Mouse (Mus musculus) intestine, embryonic 14.5 days (tissue): ENCODE data around the gene Tle4. TPM values are rescaled to one million over a fixed set of nuclear protein-coding genes. Genes with fewer than 3 reads are reported as not detected.

Experiments
- ATAC-seq: fragments of 200-750 bp; cut with Nextera tagmentation; replicated peaks from 2 replicates; pipeline ENCODE4 v1.8.0; 2017; ENCODE audit warnings: low read depth, moderate number of reproducible peaks, moderate TSS enrichment, moderate library complexity; ENCODE audit not compliant: low FRiP score, low TSS enrichment
- DNase-seq: peaks from one replicate; pipeline ENCODE4 v3.0.0-alpha.2; 2018; ENCODE audit warnings: low spot score
- H3K27ac ChIP-seq: fragments of 300-500 bp; sonication (generic); 2 replicates; pipeline ENCODE4 v1.5.1; 2014; ENCODE audit warnings: low read depth, mild to moderate bottlenecking, control low read depth
- H3K27me3 ChIP-seq: fragments of 300-500 bp; sonication (generic); replicated peaks from 2 replicates; pipeline ENCODE4 v1.6.1; 2014; ENCODE audit warnings: low read length, control low read depth; ENCODE audit not compliant: control insufficient read depth, insufficient read depth
- H3K36me3 ChIP-seq: fragments of 300-500 bp; sonication (generic); 2 replicates; pipeline ENCODE4 v1.6.1; 2014; ENCODE audit warnings: low read length, control low read depth; ENCODE audit not compliant: control insufficient read depth, insufficient read depth
- H3K4me1 ChIP-seq: fragments of 300-500 bp; sonication (generic); replicated peaks from 2 replicates; pipeline ENCODE4 v1.6.1; 2014; ENCODE audit warnings: low read length, control low read depth, mixed read lengths; ENCODE audit not compliant: control insufficient read depth, insufficient read depth
- H3K4me2 ChIP-seq: fragments of 300-500 bp; sonication (generic); 2 replicates; pipeline ENCODE4 v1.6.1; 2014; ENCODE audit warnings: low read length
- H3K4me3 ChIP-seq: fragments of 300-500 bp; sonication (generic); 2 replicates; pipeline ENCODE4 v1.5.1; 2014; ENCODE audit warnings: low read depth, low read length, control low read depth, mixed read lengths
- H3K9ac ChIP-seq: fragments of 300-500 bp; sonication (generic); 2 replicates; pipeline ENCODE4 v1.6.1; 2014; ENCODE audit warnings: mild to moderate bottlenecking, low read length
- H3K9me3 ChIP-seq: fragments of 300-500 bp; sonication (generic); 2 replicates; pipeline ENCODE4 v1.6.1; 2016; ENCODE audit warnings: low read length, control low read depth; ENCODE audit not compliant: control insufficient read depth
- WGBS: fragments of 180-500 bp; shearing (Covaris S2); extraction: QIAGEN DNeasy Blood & Tissue Kit; methylation state at CpG from one replicate; pipeline ENCODE4 v1.1.7; 2014; 5-methylcytosine and 5-hydroxymethylcytosine counted together
- polyA plus RNA-seq: library from polyadenylated mRNA; unstranded; fragments of >200 nt; fragmentation: Nextera tagmentation; extraction: Ambion mirVana; gene quantifications from 2 replicates; pipeline ENCODE4 v1.2.1, GENCODE M21; 2014

Tle4 gene
- polyA plus RNA-seq, 1 experiment from 2014 or later, result 15.5 TPM

- no peaks in the 10 kb centered on the region for H3K27me3 ChIP-seq
- WGBS, result 32% methylated on average over 4 of the region's 4 CpGs
Measured at GRCm38 (mm10) chr19:14414957-14415356, 182.9 kb downstream of the Tle4 start.

DNA sequence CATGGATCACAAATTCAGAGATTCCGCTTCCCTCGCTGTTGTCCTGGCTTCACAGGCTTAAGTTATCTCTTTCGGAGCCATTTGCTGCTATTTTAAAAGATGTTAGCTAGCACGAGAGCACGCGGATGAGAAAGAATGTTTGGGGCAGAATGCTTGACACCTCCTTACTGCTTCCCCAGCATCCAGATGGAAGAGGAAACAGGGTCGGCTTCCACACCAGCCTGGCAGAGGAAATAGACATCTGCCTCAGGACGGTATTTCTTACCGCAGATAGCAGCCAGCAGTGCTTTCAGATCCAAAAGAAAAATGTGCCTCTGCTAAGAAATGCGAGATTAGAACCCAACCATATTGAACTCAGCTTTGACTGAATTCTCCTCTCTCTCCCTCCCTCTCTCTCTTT is 191.2 kb downstream of the Tle4 start:
- no peak for DNase-seq
- no peak overlapping the region for H3K4me2 ChIP-seq
- H3K27me3 ChIP-seq, result no peaks in the 10 kb centered on the region

More at GRCm38 (mm10) chr19:14414957-14415356, 182.9 kb downstream of the Tle4 start:
- ATAC-seq (no peak), DNase-seq (no peak)
- no peaks in the 10 kb centered on the region for H3K36me3 ChIP-seq
- no peaks in the 10 kb centered on the region for H3K4me1 ChIP-seq
- no peak overlapping the region for H3K4me3 ChIP-seq
- no peaks in the 10 kb centered on the region for H3K9me3 ChIP-seq
- no peak overlapping the region for H3K9ac ChIP-seq
- no peak overlapping the region for H3K4me2 ChIP-seq
- H3K27ac ChIP-seq, result no peak overlapping the region

More for the DNA sequence above, 191.2 kb downstream of the Tle4 start:
- 47% methylated on average over 10 of the region's 10 CpGs for WGBS
- H3K4me3 ChIP-seq, result no peak overlapping the region
- no peaks in the 10 kb centered on the region for H3K4me1 ChIP-seq
- no peaks in the 10 kb centered on the region for H3K9me3 ChIP-seq
- H3K9ac ChIP-seq, result no peak overlapping the region
- no peak for ATAC-seq
- no peaks in the 10 kb centered on the region for H3K36me3 ChIP-seq
- no peak overlapping the region for H3K27ac ChIP-seq
